Mouse (Mus musculus) midbrain, embryonic 16.5 days (tissue): ENCODE results near the gene Ubtd1. TPM values are rescaled to one million over a fixed set of nuclear protein-coding genes. Genes with fewer than 3 reads are reported as not detected.

Experiments
- ATAC-seq: fragments of 200-750 bp; cut with Nextera tagmentation; 2 replicates; pipeline ENCODE4 v1.8.0; 2017; ENCODE audit warnings: moderate TSS enrichment
- H3K27ac ChIP-seq: fragments of 300-500 bp; sonication (generic); 2 replicates; pipeline ENCODE4 v1.5.1; 2014; ENCODE audit warnings: mild to moderate bottlenecking, low read length, mixed read lengths
- H3K27me3 ChIP-seq: fragments of 300-500 bp; sonication (generic); 2 replicates; pipeline ENCODE4 v1.6.1; 2014; ENCODE audit warnings: low read depth, low read length, mixed read lengths; ENCODE audit not compliant: control insufficient read depth, insufficient read depth
- H3K36me3 ChIP-seq: fragments of 300-500 bp; sonication (generic); 2 replicates; pipeline ENCODE4 v1.6.1; 2014; ENCODE audit warnings: mild to moderate bottlenecking, low read length, moderate library complexity, mixed read lengths; ENCODE audit not compliant: control insufficient read depth, insufficient read depth
- H3K4me1 ChIP-seq: fragments of 300-500 bp; sonication (generic); 2 replicates; pipeline ENCODE4 v1.6.1; 2014; ENCODE audit warnings: mild to moderate bottlenecking, low read length, mixed read lengths; ENCODE audit not compliant: control insufficient read depth, insufficient read depth
- H3K4me2 ChIP-seq: fragments of 300-500 bp; sonication (generic); 2 replicates; pipeline ENCODE4 v1.6.1; 2014; ENCODE audit warnings: mild to moderate bottlenecking, low read length, mixed read lengths
- H3K4me3 ChIP-seq: fragments of 300-500 bp; sonication (generic); 2 replicates; pipeline ENCODE4 v1.5.1; 2014; ENCODE audit warnings: low read depth, mild to moderate bottlenecking, low read length, moderate library complexity, mixed read lengths
- H3K9ac ChIP-seq: fragments of 300-500 bp; sonication (generic); 2 replicates; pipeline ENCODE4 v1.6.1; 2014; ENCODE audit warnings: low read depth, low read length, mixed read lengths
- H3K9me3 ChIP-seq: fragments of 300-500 bp; sonication (generic); replicated peaks from 2 replicates; pipeline ENCODE4 v1.6.1; 2014; ENCODE audit warnings: mild to moderate bottlenecking, low read length, mixed read lengths; ENCODE audit not compliant: control insufficient read depth, poor library complexity, severe bottlenecking
- WGBS: fragments of 180-500 bp; shearing (Covaris S2); extraction: QIAGEN DNeasy Blood & Tissue Kit; methylation state at CpG from one replicate; pipeline ENCODE4 v1.1.7; 2014; 5-methylcytosine and 5-hydroxymethylcytosine counted together
- polyA plus RNA-seq: library from polyadenylated mRNA; unstranded; fragments of >200 nt; fragmentation: Nextera tagmentation; extraction: Ambion mirVana; gene quantifications from 2 replicates; pipeline ENCODE4 v1.2.1, GENCODE M21; 2015

Gene Ubtd1
- polyA plus RNA-seq, 1 experiment from 2014 or later, result 10.1 TPM

DNA sequence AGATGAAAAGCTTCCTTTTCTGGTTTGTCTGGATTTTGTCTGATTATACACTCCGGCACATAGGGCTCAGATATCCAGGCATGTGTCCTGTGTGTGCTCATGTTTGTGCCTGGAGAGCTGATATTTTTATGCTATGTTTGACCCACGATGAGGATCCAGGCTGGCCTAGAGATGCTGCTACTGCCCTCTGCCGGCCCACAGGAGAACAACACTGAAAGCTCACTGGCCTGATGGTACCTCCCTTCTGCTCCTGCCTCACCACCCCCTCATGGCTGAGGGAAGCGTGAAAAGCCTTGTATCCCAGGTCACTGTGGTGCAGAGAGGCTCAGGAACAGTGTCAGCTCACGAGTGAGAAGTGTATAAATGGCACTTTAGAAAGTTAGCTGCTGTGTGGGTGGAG is 44.6 kb downstream of the Ubtd1 start:
- peak; percentile 67 for ATAC-seq
- Histone ChIP-seq H3K27me3 (no peaks in the 10 kb centered on the region), H3K9me3 (no peaks in the 10 kb centered on the region), H3K27ac (no peak overlapping the region), H3K4me3 (no peak overlapping the region), H3K36me3 (no peaks in the 10 kb centered on the region), H3K4me2 (no peak overlapping the region), H3K4me1 (no peaks in the 10 kb centered on the region), H3K9ac (no peak overlapping the region)
- 8% methylated on average over 5 of the region's 5 CpGs for WGBS

DNA sequence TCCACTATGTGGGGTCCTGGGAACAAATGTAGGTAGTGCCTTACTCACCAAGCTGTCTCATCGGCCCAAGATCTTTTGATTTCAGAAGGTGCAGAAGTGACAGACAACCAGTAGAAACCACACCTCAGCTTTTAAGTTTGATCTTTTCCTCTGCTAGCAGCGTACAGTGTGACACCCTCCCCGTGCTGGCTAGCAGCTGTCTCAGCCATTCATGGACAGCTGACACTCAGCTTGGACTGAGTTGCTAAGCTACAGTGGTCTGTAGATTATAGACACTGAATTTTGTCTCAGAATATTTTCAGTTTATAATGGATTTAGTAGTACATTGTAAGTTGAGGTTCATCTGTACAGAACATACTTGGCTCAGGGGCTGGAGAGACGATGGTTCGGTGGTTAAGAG is 49.5 kb downstream of the Ubtd1 start:
- no peaks in the 10 kb centered on the region for H3K36me3 ChIP-seq
- 87% methylated on average over 5 of the region's 5 CpGs for WGBS
- H3K4me3 ChIP-seq, result no peak overlapping the region
- ATAC-seq, result no peak
- no peaks in the 10 kb centered on the region for H3K9me3 ChIP-seq
- no peaks in the 10 kb centered on the region for H3K27me3 ChIP-seq
- H3K4me1 ChIP-seq, result peaks cover 2% of the 10 kb centered on the region; the same call in 1 of the 2 replicates
- no peak overlapping the region for H3K27ac ChIP-seq
- H3K9ac ChIP-seq, result no peak overlapping the region
- H3K4me2 ChIP-seq, result no peak overlapping the region

DNA sequence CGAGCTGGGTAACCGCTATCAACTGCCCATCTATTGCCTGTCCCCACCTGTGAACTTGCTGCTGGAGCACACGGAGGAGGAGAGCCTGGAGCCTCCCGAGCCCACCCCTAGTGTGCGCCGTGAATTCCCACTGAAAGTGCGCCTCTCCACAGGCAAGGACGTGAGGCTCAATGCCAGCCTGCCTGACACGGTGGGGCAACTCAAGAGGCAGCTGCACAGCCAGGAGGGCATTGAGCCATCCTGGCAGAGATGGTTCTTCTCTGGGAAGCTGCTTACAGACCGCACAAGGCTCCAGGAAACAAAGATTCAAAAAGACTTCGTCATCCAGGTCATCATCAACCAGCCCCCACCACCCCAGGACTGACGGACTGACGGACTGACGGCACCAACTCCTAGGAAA is 52.0 kb downstream of the Ubtd1 start:
- no peaks in the 10 kb centered on the region for H3K27me3 ChIP-seq
- peaks cover 2% of the 10 kb centered on the region; the same call in 1 of the 2 replicates for H3K4me1 ChIP-seq
- H3K27ac ChIP-seq, result no peak overlapping the region
- H3K9me3 ChIP-seq, result no peaks in the 10 kb centered on the region
- no peak overlapping the region for H3K4me2 ChIP-seq
- no peak for ATAC-seq
- H3K36me3 ChIP-seq, result no peaks in the 10 kb centered on the region
- H3K4me3 ChIP-seq, result no peak overlapping the region
- no peak overlapping the region for H3K9ac ChIP-seq
- WGBS, result 78% methylated on average over 14 of the region's 14 CpGs

DNA sequence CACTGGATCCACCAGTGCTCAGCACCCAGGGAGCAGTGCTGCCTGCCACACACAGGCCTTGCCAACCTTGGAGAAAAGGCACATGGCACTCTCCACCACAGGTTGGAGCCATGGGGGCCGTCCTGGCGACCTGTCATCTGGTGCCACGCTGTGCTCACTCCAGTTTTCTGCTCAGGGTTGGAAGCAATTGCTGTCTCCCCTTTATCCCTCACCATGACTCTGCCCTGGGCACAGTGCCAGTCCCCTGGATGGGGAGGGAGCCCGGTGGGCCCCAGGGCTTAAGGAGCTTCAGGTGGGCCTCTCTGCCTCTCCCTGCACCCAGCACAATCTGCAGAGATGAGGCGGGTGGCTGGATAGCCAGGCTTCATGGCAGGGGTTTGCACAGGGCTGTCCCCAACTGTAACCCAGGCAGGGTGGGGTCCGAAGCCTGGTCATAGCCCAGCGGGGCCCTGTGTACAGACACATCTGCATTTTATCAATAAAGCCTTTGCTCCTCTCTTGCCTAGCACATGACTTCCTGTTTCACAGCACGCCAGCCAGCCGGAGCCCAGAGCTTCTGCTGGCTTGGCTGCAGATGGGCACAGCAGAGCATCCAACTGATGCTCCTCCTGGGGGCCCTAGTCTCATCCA is 52.7 kb downstream of the Ubtd1 start:
- no peak overlapping the region for H3K27ac ChIP-seq
- H3K36me3 ChIP-seq, result no peaks in the 10 kb centered on the region
- no peaks in the 10 kb centered on the region for H3K27me3 ChIP-seq
- H3K4me2 ChIP-seq, result no peak overlapping the region
- H3K4me1 ChIP-seq, result peaks cover 2% of the 10 kb centered on the region; the same call in 1 of the 2 replicates
- no peak for ATAC-seq
- H3K9ac ChIP-seq, result no peak overlapping the region
- H3K9me3 ChIP-seq, result no peaks in the 10 kb centered on the region
- no peak overlapping the region for H3K4me3 ChIP-seq
- WGBS, result 78% methylated on average over 9 of the region's 9 CpGs

DNA sequence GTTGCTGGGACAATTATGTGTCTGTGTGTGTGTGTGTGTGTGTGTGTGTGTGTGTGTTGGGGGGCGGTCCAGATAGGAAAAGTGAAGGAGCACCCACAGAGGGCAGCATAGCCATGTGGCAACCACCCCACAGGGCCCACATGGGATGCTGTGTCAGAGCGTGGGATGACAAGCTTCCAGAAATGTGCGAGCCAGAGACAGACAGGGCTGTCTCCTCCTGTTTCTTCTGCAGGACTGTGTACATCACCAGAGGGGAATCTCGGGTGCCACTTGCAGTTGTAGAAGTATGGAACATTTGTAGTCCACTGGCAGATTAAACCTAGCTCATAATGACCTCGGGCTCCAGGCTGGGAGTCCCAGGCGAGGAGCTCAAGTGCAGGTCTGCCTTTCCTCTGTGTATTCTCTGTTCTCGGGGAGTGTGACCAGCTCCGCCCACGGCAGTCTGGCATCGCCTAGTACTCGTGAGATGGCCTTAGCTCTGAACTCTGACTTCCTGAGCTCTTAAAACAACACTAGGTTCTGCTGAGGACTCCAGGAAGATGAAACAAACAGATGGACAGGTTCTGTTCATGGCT is 53.4 kb downstream of the Ubtd1 start:
- WGBS, result 59% methylated on average over 11 of the region's 11 CpGs
- no peak overlapping the region for H3K4me2 ChIP-seq
- no peak for ATAC-seq
- no peak overlapping the region for H3K27ac ChIP-seq
- no peaks in the 10 kb centered on the region for H3K27me3 ChIP-seq
- no peak overlapping the region for H3K9ac ChIP-seq
- H3K4me3 ChIP-seq, result no peak overlapping the region
- H3K9me3 ChIP-seq, result no peaks in the 10 kb centered on the region
- no peaks in the 10 kb centered on the region for H3K36me3 ChIP-seq
- H3K4me1 ChIP-seq, result peaks cover 2% of the 10 kb centered on the region; the same call in 1 of the 2 replicates

DNA sequence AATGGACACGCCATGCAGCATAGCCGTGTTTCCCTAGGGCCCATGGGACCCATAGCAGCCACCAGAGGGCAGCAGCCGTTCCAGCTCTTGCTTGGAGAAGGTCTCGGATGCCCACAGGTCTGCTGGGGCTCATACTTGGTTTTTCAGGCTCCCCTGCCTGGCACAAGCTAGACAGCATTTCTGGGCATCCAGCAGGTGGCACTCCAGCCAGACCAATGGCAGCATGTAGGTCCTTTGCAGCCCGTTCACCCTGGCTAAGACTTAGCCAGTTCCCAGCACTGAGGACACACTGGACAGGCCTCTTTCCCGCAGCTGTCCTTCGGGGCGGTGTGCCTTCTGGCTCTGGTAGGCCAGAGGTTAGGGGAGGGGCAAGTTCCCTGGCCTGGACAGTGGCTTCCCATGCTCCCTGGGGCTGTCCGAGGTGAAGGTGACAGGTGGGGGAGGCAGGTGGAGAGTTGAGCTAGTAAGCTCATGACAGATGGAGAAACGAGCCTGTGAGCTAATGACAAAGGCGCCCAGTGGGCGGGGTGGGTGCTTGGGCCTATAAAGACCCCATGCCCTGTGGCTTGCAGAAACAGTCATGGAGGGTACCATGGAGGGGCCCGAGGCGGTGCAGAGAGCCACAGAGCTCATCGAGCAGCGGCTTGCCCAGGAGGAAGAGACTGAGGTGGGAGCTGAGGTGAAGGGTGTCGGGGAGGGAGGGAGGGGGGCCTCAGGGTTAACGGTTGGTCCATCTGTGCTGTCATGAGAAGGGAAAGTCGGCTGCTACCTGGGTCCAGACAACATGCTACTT is 54.1 kb downstream of the Ubtd1 start, which contains the start of gene Ankrd2:
Gene Ankrd2, plus strand, starts transcription at position 545 of the 793 bp plus-strand sequence.
- no peak within 1 kb of the TSS for H3K27ac ChIP-seq
- ATAC-seq, result peak; percentile 83
- no peaks in the 10 kb centered on the region for H3K27me3 ChIP-seq
- H3K9ac ChIP-seq, result no peak within 1 kb of the TSS
- H3K36me3 ChIP-seq, result no peaks in the 10 kb centered on the region
- no peak within 1 kb of the TSS for H3K4me2 ChIP-seq
- peaks cover 2% of the 10 kb centered on the region; the same call in 1 of the 2 replicates for H3K4me1 ChIP-seq
- no peaks in the 10 kb centered on the region for H3K9me3 ChIP-seq
- WGBS, result 63% methylated on average over 19 of the region's 19 CpGs
- H3K4me3 ChIP-seq, result no peak within 1 kb of the TSS

DNA sequence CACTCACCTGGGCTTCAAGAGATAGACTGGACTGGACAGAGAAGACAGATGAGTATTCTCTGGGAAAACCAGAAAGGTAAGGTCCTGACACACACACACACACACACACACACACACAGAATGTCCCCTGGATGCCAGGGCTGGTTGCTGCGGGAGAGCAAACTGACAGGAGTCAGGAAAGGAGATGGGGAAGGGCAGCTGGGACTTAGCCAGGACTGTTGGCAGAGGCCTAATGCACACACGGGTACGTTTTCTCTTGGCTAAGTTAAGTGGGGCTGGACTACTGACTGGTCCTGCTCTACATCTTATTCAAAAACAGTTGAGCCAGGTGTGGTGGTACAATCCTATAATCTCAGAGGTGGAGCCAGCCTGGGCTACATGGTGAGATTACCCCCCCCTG is 54.8 kb downstream of the Ubtd1 start:
- Histone ChIP-seq H3K27ac (no peak overlapping the region), H3K9me3 (no peaks in the 10 kb centered on the region), H3K4me3 (no peak overlapping the region), H3K4me1 (peaks cover 2% of the 10 kb centered on the region; the same call in 1 of the 2 replicates), H3K4me2 (no peak overlapping the region), H3K9ac (no peak overlapping the region), H3K27me3 (no peaks in the 10 kb centered on the region), H3K36me3 (no peaks in the 10 kb centered on the region)
- ATAC-seq, result no peak
- 83% methylated on average over 3 of the region's 3 CpGs for WGBS

DNA sequence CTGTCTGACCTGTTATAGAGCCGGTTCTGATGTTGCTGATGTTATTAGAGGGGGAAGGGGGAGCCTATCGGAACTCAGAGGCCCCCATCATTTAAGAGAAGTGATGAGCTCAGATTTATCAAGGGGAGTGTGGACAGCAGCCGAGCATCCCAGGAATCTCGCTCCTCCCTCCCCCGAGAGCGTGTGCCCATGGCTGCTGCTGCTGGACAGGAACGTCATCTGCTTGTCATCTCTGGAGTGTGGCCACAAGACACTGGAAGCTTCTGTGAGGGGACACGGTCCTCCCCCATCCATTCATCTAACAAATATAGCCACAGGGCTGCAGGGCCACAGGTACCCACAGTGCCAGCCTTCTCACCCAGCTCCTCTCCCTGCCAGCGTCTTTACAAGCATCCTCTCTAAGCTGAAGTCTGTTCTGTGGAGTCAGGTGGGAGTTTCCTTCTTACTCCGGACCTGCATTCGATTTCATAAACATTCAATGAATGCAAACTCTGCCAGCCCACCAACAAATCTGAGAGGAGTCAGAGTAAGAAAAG is 55.7 kb downstream of the Ubtd1 start:
- no peaks in the 10 kb centered on the region for H3K9me3 ChIP-seq
- no peak for ATAC-seq
- no peak overlapping the region for H3K9ac ChIP-seq
- peaks cover 2% of the 10 kb centered on the region; the same call in 1 of the 2 replicates for H3K4me1 ChIP-seq
- 89% methylated on average over 11 of the region's 11 CpGs for WGBS
- no peak overlapping the region for H3K27ac ChIP-seq
- no peaks in the 10 kb centered on the region for H3K27me3 ChIP-seq
- no peak overlapping the region for H3K4me3 ChIP-seq
- no peak overlapping the region for H3K4me2 ChIP-seq
- H3K36me3 ChIP-seq, result no peaks in the 10 kb centered on the region
